Mouse (Mus musculus): ENCODE data around the gene Bcl7a. TPM values are rescaled to one million over a fixed set of nuclear protein-coding genes. Genes with fewer than 3 reads are reported as not detected.
A peak's percentile ranks its signal among the peaks of the same experiment; 100 is the strongest.

The Bcl7a gene
- total and polyA plus RNA-seq, 2 experiments from 2014 or later, result 25.6 to 42.6 TPM

- peaks cover 7% of the 10 kb centered on the region for H3K4me1 ChIP-seq (ENCODE audit: insufficient read depth, low read length)
- ATAC-seq, result no peak
- 44% methylated on average over 8 of the region's 8 CpGs for WGBS
Observed at GRCm38 (mm10) chr5:123300496-123301034, 43.1 kb upstream of the Bcl7a start.

GRCm38 (mm10) chr5:123301780-123302521 is 41.7 kb upstream of the Bcl7a start:
- Histone ChIP-seq H3K4me2 (ENCODE audit: low read depth, low read length) (no peak overlapping the region), H3K27ac (no peak overlapping the region), H3K4me1 (ENCODE audit: insufficient read depth, low read length) (peaks cover 7% of the 10 kb centered on the region), H3K4me3 (ENCODE audit: low read length) (no peak overlapping the region), H3K9me3 (ENCODE audit: low read length) (no peaks in the 10 kb centered on the region), H3K27me3 (ENCODE audit: insufficient read depth, low read length) (no peaks in the 10 kb centered on the region), H3K36me3 (ENCODE audit: insufficient read depth, low read length) (no peaks in the 10 kb centered on the region), H3K9ac (replicated peaks; ENCODE audit: low read length) (no peak overlapping the region)
- ATAC-seq, result no peak
- peak; percentile 32 for DNase-seq (ENCODE audit: low spot score)
- TF ChIP-seq CTCF (IDR thresholded peaks at IDR 0.05; ENCODE audit: low read depth), result no peak
- 20% methylated on average over 20 of the region's 20 CpGs for WGBS

More at GRCm38 (mm10) chr5:123300496-123301034, 43.1 kb upstream of the Bcl7a start:
- Histone ChIP-seq H3K9me3 (ENCODE audit: low read length) (no peaks in the 10 kb centered on the region), H3K4me3 (ENCODE audit: low read length) (no peak overlapping the region), H3K4me2 (ENCODE audit: low read depth, low read length) (0 out of 2 replicates have a peak overlapping the region, but pooled peaks have one; percentile 26), H3K36me3 (ENCODE audit: insufficient read depth, low read length) (no peaks in the 10 kb centered on the region), H3K27ac (no peak overlapping the region), H3K9ac (replicated peaks; ENCODE audit: low read length) (no peak overlapping the region), H3K27me3 (ENCODE audit: insufficient read depth, low read length) (no peaks in the 10 kb centered on the region)
- no peak for TF ChIP-seq CTCF (IDR thresholded peaks at IDR 0.05; ENCODE audit: low read depth)
- DNase-seq (ENCODE audit: low spot score), result peak; percentile 53

- WGBS, result 57% methylated on average over 18 of the region's 18 CpGs
- no peak for DNase-seq (ENCODE audit: low spot score)
- no peak for TF ChIP-seq CTCF (IDR thresholded peaks at IDR 0.05; ENCODE audit: low read depth)
Observed at GRCm38 (mm10) chr5:123307630-123308282, 35.9 kb upstream of the Bcl7a start.

GRCm38 (mm10) chr5:123309816-123310215 is 33.8 kb upstream of the Bcl7a start:
- no peaks in the 10 kb centered on the region for H3K27me3 ChIP-seq (ENCODE audit: insufficient read depth, low read length)
- WGBS, result 53% methylated on average over 10 of the region's 10 CpGs
- H3K9ac ChIP-seq (replicated peaks; ENCODE audit: low read length), result no peak overlapping the region
- no peaks in the 10 kb centered on the region for H3K4me1 ChIP-seq (ENCODE audit: insufficient read depth, low read length)
- H3K4me3 ChIP-seq (ENCODE audit: low read length), result no peak overlapping the region
- no peaks in the 10 kb centered on the region for H3K36me3 ChIP-seq (ENCODE audit: insufficient read depth, low read length)
- H3K4me2 ChIP-seq (ENCODE audit: low read depth, low read length), result no peak overlapping the region
- DNase-seq (ENCODE audit: low spot score) (no peak), ATAC-seq (no peak)
- H3K9me3 ChIP-seq (ENCODE audit: low read length), result no peaks in the 10 kb centered on the region
- H3K27ac ChIP-seq, result no peak overlapping the region
- TF ChIP-seq CTCF (IDR thresholded peaks at IDR 0.05; ENCODE audit: low read depth), result no peak

More at GRCm38 (mm10) chr5:123307630-123308282, 35.9 kb upstream of the Bcl7a start:
- ATAC-seq, result no peak
- H3K27ac ChIP-seq, result no peak overlapping the region
- H3K27me3 ChIP-seq (ENCODE audit: insufficient read depth, low read length), result no peaks in the 10 kb centered on the region
- no peak overlapping the region for H3K9ac ChIP-seq (replicated peaks; ENCODE audit: low read length)
- H3K4me3 ChIP-seq (ENCODE audit: low read length), result no peak overlapping the region
- H3K9me3 ChIP-seq (ENCODE audit: low read length), result no peaks in the 10 kb centered on the region
- no peaks in the 10 kb centered on the region for H3K36me3 ChIP-seq (ENCODE audit: insufficient read depth, low read length)
- no peaks in the 10 kb centered on the region for H3K4me1 ChIP-seq (ENCODE audit: insufficient read depth, low read length)
- H3K4me2 ChIP-seq (ENCODE audit: low read depth, low read length), result no peak overlapping the region

- Histone ChIP-seq H3K27ac (no peak overlapping the region), H3K4me1 (ENCODE audit: insufficient read depth, low read length) (no peaks in the 10 kb centered on the region), H3K4me3 (ENCODE audit: low read length) (no peak overlapping the region), H3K36me3 (ENCODE audit: insufficient read depth, low read length) (no peaks in the 10 kb centered on the region), H3K9me3 (ENCODE audit: low read length) (no peaks in the 10 kb centered on the region), H3K27me3 (ENCODE audit: insufficient read depth, low read length) (no peaks in the 10 kb centered on the region), H3K9ac (replicated peaks; ENCODE audit: low read length) (no peak overlapping the region), H3K4me2 (ENCODE audit: low read depth, low read length) (no peak overlapping the region)
- DNase-seq (ENCODE audit: low spot score) (no peak), ATAC-seq (no peak)
- TF ChIP-seq CTCF (IDR thresholded peaks at IDR 0.05; ENCODE audit: low read depth), result no peak
- 68% methylated on average over 7 of the region's 7 CpGs for WGBS
Observed at GRCm38 (mm10) chr5:123310221-123310620, 33.4 kb upstream of the Bcl7a start.

- no peaks in the 10 kb centered on the region for H3K4me1 ChIP-seq (ENCODE audit: insufficient read depth, low read length)
- DNase-seq (ENCODE audit: low spot score) (no peak), ATAC-seq (no peak)
- no peaks in the 10 kb centered on the region for H3K36me3 ChIP-seq (ENCODE audit: insufficient read depth, low read length)
- 50% methylated on average over 12 of the region's 12 CpGs for WGBS
- no peak overlapping the region for H3K27ac ChIP-seq
- TF ChIP-seq CTCF (IDR thresholded peaks at IDR 0.05; ENCODE audit: low read depth), result no peak
- no peaks in the 10 kb centered on the region for H3K9me3 ChIP-seq (ENCODE audit: low read length)
- H3K27me3 ChIP-seq (ENCODE audit: insufficient read depth, low read length), result no peaks in the 10 kb centered on the region
- no peak overlapping the region for H3K9ac ChIP-seq (replicated peaks; ENCODE audit: low read length)
- no peak overlapping the region for H3K4me2 ChIP-seq (ENCODE audit: low read depth, low read length)
- H3K4me3 ChIP-seq (ENCODE audit: low read length), result no peak overlapping the region
Observed at GRCm38 (mm10) chr5:123313058-123313630, 30.5 kb upstream of the Bcl7a start.
